Mouse (Mus musculus) thymus, postnatal 36 days (tissue): ENCODE measurements around the gene Top2b.
A peak's percentile ranks its signal among the peaks of the same experiment; 100 is the strongest.

ENCODE experiments used
- DNase-seq, 2 experiments: peaks; one replicate each; pipeline ENCODE4 v3.0.0; 2022; ENCODE audit warnings: mixed read lengths in 2 of 2

Top2b gene

GRCm38 (mm10) chr14:16431941-16432499 lies 67.0 kb downstream of the Top2b start:
- no peak for DNase-seq

DNA sequence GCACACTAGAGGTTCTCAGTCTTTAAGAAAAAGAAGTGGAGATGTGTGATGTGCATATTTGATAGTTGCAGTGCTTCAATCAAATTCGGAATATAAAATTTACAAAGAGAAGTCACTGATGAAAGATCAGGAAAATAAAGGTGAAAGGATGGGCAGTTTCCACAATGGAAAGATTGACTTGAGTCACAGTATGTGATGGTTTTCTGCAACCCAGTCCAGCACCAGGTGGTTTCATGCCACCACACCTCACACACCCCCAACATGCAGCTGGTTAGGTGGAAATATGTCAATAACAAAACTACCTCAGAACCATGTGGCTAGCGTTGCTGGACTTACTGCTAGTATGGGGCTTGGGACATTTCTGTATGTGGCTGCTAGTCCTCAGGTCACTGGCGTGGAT lies 67.6 kb downstream of the Top2b start:
- no peak for DNase-seq

GRCm38 (mm10) chr14:16433206-16433605 lies 68.2 kb downstream of the Top2b start:
- no peak for DNase-seq

GRCm38 (mm10) chr14:16434396-16435171 lies 69.6 kb downstream of the Top2b start:
- DNase-seq, result peak; percentile 26 to 31

DNA sequence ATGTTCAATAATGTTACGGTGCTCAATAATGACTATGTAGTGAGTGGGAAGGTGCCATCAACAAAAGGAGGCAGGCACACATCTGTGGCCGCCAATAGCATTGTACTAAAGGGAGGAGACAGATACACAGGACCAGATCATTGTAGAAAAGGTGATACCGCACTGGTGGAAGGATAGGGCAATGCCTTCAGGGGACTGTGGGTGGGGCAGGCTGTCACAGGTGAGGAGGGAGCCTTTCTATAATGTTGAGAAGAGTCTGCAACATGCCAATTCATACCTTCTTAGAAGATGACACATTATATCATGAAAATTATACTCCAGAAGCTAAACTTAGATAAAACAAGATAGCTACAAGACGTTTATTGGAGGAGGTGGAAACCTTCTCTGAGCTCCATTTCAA lies 72.4 kb downstream of the Top2b start:
- DNase-seq, result no peak

GRCm38 (mm10) chr14:16439385-16440126 lies 74.6 kb downstream of the Top2b start:
- no peak for DNase-seq

DNA sequence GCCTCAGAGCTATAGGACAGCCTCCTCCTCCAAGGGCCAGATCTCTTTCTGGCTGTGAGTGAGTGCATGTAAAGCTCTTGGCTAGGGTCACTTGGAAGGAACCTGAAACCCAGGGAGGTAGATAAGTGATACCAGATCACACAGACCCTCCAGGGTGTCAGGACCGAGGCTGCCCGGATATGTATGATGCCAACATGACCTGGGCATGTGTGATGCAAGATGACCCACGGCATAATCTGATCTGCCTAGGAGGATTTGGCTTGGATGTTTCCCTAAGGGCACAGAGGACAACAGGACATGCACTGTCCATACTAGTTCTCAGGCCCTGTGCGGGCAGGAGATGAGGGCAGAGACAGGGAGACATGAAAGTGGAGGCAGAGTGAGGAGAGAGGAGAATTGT lies 79.9 kb downstream of the Top2b start:
- no peak for DNase-seq

- peak in 1 of 2 experiments; percentile 17 for DNase-seq
These were observed 82.6 kb downstream of the Top2b start for GRCm38 (mm10) chr14:16447587-16447986.

DNA sequence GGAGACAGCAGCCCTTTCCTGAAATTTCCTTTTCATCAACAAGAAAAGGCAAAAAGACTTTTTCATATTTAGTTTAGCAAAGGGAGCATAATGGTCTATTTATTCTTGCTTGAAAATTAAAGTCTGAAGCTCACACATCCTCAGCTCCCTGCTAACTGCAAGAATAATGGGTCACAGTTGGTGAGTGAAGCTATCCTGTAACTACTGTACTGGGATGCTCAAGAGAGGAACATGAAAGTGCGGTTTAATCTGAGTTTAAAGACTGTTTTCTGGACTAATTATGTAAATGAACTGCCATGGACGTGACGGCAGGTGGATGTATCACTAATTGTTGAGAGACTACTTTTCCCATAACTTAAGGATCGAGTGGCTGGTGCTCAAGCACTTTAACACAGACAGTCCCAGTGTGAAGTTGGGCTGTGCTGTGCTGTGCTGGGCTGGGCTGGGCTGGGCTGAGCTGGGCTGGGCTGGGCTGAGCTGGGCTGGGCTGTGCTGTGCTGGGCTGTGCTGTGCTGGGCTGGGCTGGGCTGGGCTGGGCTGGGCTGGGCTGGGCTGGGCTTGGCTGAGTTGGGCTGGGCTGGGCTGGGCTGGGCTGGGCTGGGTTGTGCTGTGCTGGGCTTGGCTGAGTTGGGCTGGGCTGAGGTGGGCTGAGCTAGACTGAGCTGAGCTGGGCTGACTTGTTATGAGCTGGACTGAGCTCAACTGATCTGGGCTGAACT lies 83.4 kb downstream of the Top2b start:
- DNase-seq, result no peak

DNA sequence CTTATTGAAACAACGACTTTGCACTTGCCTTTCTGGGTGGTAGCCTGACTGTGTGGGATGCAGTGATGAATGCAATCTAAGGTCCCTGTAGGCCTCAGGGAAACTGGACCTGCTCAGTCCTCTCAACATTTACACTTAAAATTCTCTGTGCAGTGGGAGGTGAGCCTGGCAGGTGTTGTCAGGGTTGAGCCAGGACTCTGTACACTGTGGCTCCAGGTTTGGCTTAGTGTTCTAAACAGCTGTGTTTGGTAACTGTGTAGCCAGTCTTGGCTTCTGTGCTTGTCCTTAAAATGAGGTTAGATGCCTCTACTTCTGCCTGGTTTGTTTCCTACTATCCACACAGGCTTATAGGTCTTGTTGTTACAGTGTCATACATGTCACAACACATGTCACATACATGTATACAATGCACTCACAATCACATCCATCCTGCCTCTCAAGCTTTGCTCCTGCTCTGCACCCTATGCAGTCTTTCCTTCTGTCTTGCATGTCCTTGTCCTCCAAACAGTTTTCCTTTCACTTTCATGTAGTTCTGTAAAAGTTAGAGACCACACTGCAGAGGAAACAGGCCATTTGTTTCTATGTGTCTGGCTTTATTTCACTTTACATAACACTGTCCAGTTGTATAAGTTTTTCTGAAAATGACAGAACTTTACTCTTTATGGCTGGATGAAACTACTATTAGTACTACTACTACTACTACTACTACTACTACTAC lies 113.8 kb downstream of the Top2b start:
- DNase-seq, result no peak

GRCm38 (mm10) chr14:16479521-16479920 lies 114.5 kb downstream of the Top2b start:
- DNase-seq, result no peak

- DNase-seq, result no peak
These were observed 115.6 kb downstream of the Top2b start for GRCm38 (mm10) chr14:16480621-16481020.

DNA sequence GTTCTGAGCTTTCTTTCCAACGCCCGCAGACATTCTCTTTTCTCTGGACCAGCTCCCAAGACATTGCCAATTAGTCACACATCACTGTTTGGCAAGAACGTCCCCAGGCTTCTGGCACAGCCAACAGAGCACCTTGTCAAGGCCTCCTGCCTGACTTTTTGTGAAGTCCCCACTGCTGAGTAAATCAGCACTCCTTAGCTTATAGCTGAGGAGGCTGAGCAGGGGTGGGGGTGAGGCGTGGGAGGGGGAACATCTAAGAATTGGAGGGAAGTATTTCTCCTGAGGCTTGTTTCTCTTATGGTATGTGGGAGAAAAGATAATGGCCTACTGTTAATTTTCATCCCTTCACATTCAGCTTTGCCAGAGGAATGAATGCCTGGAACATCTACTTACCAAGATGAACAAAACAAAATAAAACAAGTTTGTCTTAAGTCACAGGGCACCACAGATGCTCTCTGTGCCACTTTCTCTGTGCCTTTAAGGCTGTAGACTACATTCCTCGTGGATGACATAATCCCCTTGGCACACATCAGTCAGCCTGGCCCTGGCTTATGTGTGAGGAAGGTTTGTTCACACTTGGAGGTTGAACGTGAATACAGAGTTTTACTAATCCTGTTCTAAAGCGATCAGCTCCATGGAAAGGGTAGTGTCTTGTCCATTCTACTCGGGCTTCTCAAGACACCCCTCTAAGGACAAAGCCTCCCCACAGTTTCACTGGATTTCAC lies 118.8 kb downstream of the Top2b start:
- no peak for DNase-seq
